Mouse (Mus musculus) cortical plate, adult 2 months (tissue): ENCODE data around the gene Spns1. TPM values are rescaled to one million over a fixed set of nuclear protein-coding genes. Genes with fewer than 3 reads are reported as not detected.
"Not testable (repeated sequence)": the region's sequence is repeated elsewhere in the genome, so short reads cannot be mapped to it uniquely, and the experiment has no call there.

Source experiments
- H3K27ac ChIP-seq: fragments of 200-500 bp; 2 replicates; pipeline ENCODE4 v1.5.1; 2012; ENCODE audit warnings: low read length, control low read depth, inconsistent platforms; ENCODE audit not compliant: insufficient read depth
- H3K4me1 ChIP-seq: fragments of 200-500 bp; 2 replicates; pipeline ENCODE4 v1.6.1; 2011; ENCODE audit warnings: low read length; ENCODE audit not compliant: control insufficient read depth, insufficient read depth
- H3K4me3 ChIP-seq: fragments of 200-500 bp; 2 replicates; pipeline ENCODE4 v1.5.1; 2011; ENCODE audit warnings: mild to moderate bottlenecking, low read length, control low read depth; ENCODE audit not compliant: insufficient read depth
- CTCF ChIP-seq: fragments of 200-500 bp; IDR thresholded peaks from 2 replicates; pipeline ENCODE4 v1.5.1; 2011; ENCODE audit warnings: mild to moderate bottlenecking, control low read depth, low read length; ENCODE audit not compliant: insufficient read depth; ENCODE audit errors: extremely low read depth
- POLR2A ChIP-seq: fragments of 200-500 bp; IDR thresholded peaks from 2 replicates; pipeline ENCODE4 v1.6.1; 2011; ENCODE audit warnings: mild to moderate bottlenecking, low read length, control low read depth; ENCODE audit not compliant: insufficient read depth; ENCODE audit errors: extremely low read depth
- polyA plus RNA-seq: library from polyadenylated mRNA; depleted of rRNA; stranded (reverse); fragments of >200 nt; gene quantifications from 2 replicates; pipeline ENCODE4 v1.2.3, GENCODE M21; 2012

The Spns1 gene
- polyA plus RNA-seq, 1 experiment = 171 TPM

DNA sequence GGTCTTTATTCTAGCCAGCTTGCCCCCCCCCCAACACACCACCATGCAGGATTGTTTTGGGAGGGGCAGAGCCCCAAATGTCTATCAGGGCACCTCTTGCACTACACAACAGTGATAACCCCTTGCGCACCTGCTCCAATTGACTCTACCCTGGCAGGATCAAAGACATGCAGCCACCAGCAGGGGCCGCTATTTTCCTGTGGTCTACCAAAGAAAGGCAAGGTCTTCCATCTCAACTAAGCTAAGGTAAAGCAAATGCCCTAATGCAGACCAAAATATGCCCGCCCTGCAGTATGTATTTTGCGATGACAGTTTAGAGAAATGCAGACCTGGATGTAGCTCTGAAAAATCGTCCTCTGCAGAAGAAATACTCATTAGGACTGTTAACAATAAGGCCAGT lies 22.3 kb upstream of the Spns1 start:
- no peak overlapping the region for H3K27ac ChIP-seq
- no peak overlapping the region for H3K4me3 ChIP-seq
- 0 out of 2 replicates have a peak, but pooled peaks cover 2% of the 10 kb centered on the region for H3K4me1 ChIP-seq
- TF ChIP-seq CTCF (peak; percentile 89), POLR2A (no peak)

DNA sequence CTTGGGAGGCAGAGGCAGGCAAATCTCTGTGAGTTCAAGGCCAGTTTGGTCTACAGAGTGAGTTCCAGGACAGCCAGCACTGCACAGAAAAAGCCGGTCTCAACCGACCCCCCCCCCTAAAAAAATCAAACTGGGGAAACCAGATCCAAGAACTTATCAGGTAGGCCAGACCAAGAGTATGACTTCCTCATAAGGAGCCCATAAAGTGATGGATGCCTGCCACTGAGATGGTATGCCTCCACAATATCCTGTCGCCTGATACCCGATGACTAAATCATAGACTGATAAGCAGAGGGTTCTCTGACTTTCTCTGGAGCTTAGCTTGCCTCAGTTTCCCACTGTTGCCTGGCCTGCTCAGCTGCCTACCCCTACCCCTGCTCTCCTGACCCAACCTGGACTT lies 20.6 kb upstream of the Spns1 start:
- TF ChIP-seq CTCF (no peak), POLR2A (no peak)
- no peak overlapping the region for H3K27ac ChIP-seq
- no peak overlapping the region for H3K4me3 ChIP-seq
- 0 out of 2 replicates have a peak, but pooled peaks cover 2% of the 10 kb centered on the region for H3K4me1 ChIP-seq

DNA sequence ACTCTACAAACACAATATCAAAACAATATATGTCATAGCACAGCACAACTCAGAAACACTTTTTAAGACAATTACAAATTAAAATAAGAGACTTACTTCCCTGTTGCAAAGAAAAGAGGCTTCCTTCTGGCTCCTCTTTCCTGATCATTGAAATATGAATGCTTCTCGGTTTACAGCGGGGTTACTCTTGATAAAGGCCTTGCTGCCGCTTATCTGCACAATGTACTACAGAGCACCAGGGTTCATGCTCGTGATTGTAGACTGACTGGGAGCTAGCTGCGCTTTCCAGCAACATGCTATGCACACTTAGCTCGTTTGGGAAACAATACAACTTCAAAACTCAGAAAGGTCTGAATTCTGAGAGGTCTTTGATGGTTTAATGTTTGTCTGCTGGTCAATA lies 20.0 kb upstream of the Spns1 start:
- no peak overlapping the region for H3K27ac ChIP-seq
- H3K4me3 ChIP-seq = no peak overlapping the region
- 0 out of 2 replicates have a peak, but pooled peaks cover 2% of the 10 kb centered on the region for H3K4me1 ChIP-seq
- TF ChIP-seq POLR2A = no peak
- no peak for TF ChIP-seq CTCF

DNA sequence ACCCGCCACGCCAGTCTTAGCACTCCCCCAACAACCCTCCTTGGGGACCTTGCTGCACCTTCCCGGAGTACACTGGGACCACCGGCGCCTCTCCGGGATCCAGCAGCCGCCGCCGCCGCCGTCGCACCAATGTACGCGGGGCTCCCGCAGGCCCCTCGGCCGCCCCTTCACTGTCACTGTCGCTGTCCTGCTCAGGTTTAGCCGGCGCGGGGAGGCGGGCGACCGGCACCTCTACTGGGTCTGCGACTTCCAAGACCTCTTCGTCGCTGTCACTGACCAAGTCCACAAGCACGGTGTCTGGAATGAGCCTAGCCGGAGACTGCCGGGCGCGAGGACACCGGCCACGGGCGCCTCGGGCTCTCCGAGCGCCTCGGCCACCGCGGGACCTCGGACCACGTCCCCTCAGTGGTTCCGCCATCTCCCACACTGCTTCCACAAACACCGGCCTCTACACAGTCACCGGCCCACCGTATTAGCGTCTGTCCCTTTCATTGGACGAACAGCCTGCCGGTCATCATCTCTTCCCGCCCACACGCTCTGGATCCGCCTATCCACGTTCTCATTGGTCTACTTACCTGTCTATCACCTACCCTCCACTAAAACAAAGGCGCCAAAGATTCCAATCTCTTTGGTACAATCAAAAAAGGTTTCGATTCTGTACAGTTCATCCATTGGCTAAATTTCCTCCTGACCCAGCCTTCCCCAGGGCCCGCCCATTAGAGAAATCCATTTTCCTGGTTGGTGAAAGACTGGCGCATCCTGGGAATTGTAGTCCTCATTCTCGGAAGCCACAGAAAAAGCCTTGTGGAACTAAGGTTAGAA lies 19.3 kb upstream of the Spns1 start, which contains the start of gene Nfatc2ip:
Gene Nfatc2ip (minus strand): TSS at position 440 of the 822 bp plus-strand sequence.
- peak within 1 kb of the TSS; percentile 48 for H3K4me3 ChIP-seq
- TF ChIP-seq POLR2A = peak; percentile 93
- TF ChIP-seq CTCF = no peak
- H3K4me1 ChIP-seq = 0 out of 2 replicates have a peak, but pooled peaks cover 2% of the 10 kb centered on the region
- no peak within 1 kb of the TSS for H3K27ac ChIP-seq

DNA sequence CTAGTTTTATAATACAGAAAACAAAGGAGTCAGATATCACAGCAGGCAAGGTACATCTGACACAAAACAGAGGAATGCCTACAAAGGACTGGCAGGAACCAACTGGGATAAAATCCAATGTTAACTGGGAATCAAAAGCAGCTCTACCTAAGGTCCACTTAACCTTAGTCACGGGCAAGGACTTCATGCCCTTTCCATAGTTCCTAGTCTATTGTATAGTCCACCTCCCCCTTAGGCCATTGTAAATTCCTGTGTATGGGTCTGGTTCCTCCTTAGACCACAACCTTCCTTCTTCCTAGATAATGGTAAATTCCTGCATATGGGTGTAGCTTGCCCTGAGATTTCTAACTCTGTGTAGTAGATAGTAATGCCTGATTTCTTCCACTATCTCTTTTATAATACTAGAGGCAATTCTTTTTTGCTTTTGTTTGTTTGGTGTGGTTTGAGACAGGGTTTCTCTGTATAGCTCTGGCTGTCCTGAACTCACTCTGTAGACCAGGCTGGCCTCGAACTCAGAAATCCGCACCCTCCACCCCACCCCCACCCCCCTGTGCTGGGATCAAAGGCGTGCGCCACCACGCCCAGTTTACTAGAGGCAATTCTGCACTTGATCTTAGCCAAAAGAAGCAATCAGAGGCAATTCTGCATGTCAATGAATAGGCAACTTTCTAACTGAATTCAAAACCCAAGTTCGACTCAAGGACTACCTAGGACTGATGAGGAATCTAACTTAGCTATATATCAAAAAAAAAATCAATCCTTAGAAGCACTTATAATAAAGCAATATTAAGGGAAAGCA lies 15.0 kb upstream of the Spns1 start:
- H3K27ac ChIP-seq, H3K4me3 ChIP-seq, H3K4me1 ChIP-seq: not testable (repeated sequence)

DNA sequence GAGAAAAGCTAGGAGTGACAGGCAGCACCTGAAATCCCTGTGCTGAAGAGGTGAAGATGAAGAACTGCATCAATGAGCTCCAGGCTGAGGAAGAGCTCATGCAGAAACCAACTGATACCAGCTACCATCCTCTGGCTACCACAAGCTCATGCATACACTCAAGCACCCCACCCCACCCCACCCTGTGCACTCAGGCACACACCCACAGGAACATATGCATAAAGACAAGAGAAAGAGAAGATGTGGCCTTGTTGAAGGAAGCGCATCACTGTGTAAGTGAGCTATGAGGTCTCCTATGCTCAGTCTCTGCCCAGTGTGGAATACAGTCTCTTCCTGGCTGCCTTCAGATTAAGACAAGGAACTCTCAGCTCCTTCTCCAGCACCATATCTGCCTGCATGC lies 10.9 kb upstream of the Spns1 start:
- no peaks in the 10 kb centered on the region for H3K4me1 ChIP-seq
- no peak overlapping the region for H3K4me3 ChIP-seq
- TF ChIP-seq CTCF (no peak), POLR2A (no peak)
- no peak overlapping the region for H3K27ac ChIP-seq

DNA sequence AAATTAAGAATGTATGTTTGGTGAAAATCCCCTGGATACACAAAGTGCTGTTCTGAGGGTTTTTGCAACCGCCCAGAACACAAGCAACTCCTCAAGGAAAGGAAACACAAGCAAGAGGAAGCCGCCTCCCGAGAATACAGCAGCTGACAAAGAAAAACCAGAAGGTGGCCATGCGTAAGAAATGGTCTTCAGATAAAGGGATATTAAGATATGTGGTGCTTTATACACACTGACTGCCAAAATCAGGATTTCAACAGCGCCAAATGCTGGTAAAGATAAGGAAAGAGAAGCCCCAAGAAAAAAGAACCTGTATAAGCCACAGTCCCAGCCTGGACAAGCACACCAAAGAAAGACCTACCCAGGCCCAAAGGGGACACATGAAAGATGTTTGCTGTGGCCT lies 6.3 kb upstream of the Spns1 start:
- Histone ChIP-seq H3K4me3 (no peak overlapping the region), H3K27ac (no peak overlapping the region), H3K4me1 (no peaks in the 10 kb centered on the region)
- TF ChIP-seq CTCF (no peak), POLR2A (no peak)

DNA sequence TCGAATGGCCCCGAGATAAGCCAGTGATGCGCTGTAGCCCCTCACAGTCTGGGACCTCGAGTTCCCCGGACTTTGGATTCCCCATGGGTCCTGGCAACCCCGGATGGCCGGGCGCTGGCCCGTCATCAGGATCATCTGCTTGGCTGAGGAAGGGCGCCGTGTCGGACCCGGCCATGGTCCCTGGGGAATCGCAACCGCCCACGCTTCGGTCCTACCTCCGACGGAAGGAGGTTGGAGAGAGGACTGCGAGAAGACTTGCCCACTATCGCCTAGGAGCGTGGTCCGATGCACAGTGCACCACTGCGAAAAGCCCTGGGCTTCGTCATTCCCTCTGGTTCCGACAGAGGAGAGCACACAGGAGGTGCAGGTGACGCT lies 360 bp downstream of the Spns1 start:
- peaks cover 5% of the 10 kb centered on the region for H3K4me1 ChIP-seq
- H3K27ac ChIP-seq = no peak overlapping the region
- TF ChIP-seq POLR2A (no peak), CTCF (no peak)
- H3K4me3 ChIP-seq = peak overlapping the region; percentile 69

DNA sequence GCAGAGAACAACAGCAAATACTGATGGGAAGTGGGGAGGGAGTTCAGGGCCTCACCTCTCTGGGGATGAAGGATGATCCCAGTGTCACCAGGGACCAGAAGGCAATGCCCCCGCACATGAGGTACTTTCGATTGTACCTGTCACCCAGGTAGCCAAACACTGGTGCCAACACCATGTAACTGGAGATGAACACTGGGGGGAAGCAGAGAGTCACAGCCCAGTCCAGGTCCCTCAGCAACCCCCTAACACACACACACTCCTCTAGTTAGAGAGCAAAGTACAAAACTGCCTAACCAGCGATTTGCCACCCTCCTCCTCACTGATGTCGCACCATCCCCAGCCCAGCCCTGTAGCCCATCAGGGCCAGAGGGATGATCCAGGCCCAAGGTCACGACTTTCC lies 2.2 kb downstream of the Spns1 start:
- no peak overlapping the region for H3K4me3 ChIP-seq
- peaks cover 5% of the 10 kb centered on the region for H3K4me1 ChIP-seq

DNA sequence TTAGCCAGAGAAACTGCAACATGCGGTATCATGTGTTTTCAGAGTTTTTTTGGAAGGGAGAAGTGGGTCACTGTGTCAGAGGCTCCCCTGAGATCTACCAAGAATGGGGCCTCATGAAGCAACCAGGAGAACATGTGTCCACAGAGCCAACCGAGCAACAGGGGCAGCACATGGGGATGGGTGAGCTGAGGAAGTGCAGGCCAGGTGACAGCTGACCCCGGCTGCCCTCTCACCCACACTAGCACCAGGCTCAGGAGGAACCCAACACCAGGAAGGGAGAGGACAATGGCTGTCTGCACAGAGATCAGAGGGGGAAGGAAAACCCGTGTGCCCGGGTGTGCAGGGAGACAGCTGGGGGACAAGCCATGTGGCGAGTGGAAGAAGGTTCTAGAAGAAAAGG lies 2.7 kb downstream of the Spns1 start:
- Histone ChIP-seq H3K27ac (no peak overlapping the region), H3K4me3 (no peak overlapping the region), H3K4me1 (peaks cover 5% of the 10 kb centered on the region)
- no peak for TF ChIP-seq POLR2A
- no peak for TF ChIP-seq CTCF

More for the DNA sequence above, 2.2 kb downstream of the Spns1 start:
- no peak overlapping the region for H3K27ac ChIP-seq
- TF ChIP-seq CTCF = peak; percentile 22; the same call in 1 of the 2 replicates
- no peak for TF ChIP-seq POLR2A
